Comparison of ENCODE assay signal across 12 mouse cellular contexts in genomic region chr6:117891369-117892160, GRCm38 (mm10). TPM values are rescaled to one million over a fixed set of nuclear protein-coding genes. Genes with fewer than 3 reads are reported as not detected.
A peak's percentile ranks its signal among the peaks of the same experiment; 100 is the strongest.
DNase-seq lines count a peak whose midpoint lies in the region; ATAC-seq and TF ChIP-seq lines count a peak whose summit lies in the region.
"Had no signal": no experiment of that assay in that cellular context is flagged by ENCODE, and none has a peak within 500 bp of the region (broad histone marks: within the 10 kb centered on the region; RNA-seq: fewer than 3 reads in every experiment).

No protein-coding gene starts in this region.

- no peaks in the 10 kb centered on the region for H3K9me3 ChIP-seq in liver, postnatal 0 days (ENCODE audit: low read length)
- no peaks in the 10 kb centered on the region for H3K9me3 ChIP-seq in stomach, postnatal 0 days (ENCODE audit: control insufficient read depth, low read length)
- H3K9me3 ChIP-seq in hindbrain, embryonic 14.5 days (ENCODE audit: control insufficient read depth, low read length), result no peaks in the 10 kb centered on the region
- H3K9me3 ChIP-seq in kidney, embryonic 14.5 days (ENCODE audit: control insufficient read depth, low read length), result no peaks in the 10 kb centered on the region

- TF ChIP-seq EP300 in liver, postnatal 0 days (IDR thresholded peaks at IDR 0.05; ENCODE audit: low read depth), result no peak
- TF ChIP-seq EP300 in stomach, postnatal 0 days (optimal IDR thresholded peaks at IDR 0.05), result no peak

- peak in 1 of 2 experiments; percentile 34 for DNase-seq in spleen, adult 2 months (ENCODE audit: low read depth in 1 of 2, low spot score in 2 of 2)
- no peak for DNase-seq in spleen, adult 12 weeks (ENCODE audit: low spot score)
- DNase-seq in ZHBTc4 (ENCODE audit: low read depth, low spot score), result peak; percentile 79
- DNase-seq in liver, postnatal 0 days, result peak; percentile 26
- peak; percentile 62 for DNase-seq in stomach, postnatal 0 days (ENCODE audit: low spot score)
- no peak for DNase-seq in hindbrain, embryonic 14.5 days (ENCODE audit: low spot score)
- DNase-seq in gastrocnemius, postnatal 36 days, result no peak
- DNase-seq: cerebellum, adult 2 months; kidney, adult 9 months; midbrain, embryonic 14.5 days had no signal

- peak overlapping the region; percentile 91 for H3K27ac ChIP-seq in spleen, adult 2 months (ENCODE audit: insufficient read depth, low read length)
- peak overlapping the region; percentile 39 for H3K27ac ChIP-seq in liver, postnatal 0 days (ENCODE audit: low read depth)
- H3K27ac ChIP-seq in stomach, postnatal 0 days (replicated peaks), result peak overlapping the region; percentile 45; the same call in 1 of the 2 replicates
- no peak overlapping the region for H3K27ac ChIP-seq in hindbrain, embryonic 14.5 days
- no peak overlapping the region for H3K27ac ChIP-seq in kidney, embryonic 14.5 days (ENCODE audit: low read depth, low read length)

- no peak for TF ChIP-seq CTCF in spleen, adult 2 months (IDR thresholded peaks at IDR 0.05; ENCODE audit: extremely low read depth, insufficient read depth, insufficient read length, insufficient replicate concordance)
- TF ChIP-seq CTCF in liver, postnatal 0 days (IDR thresholded peaks at IDR 0.05; ENCODE audit: low read depth), result no peak
- TF ChIP-seq CTCF in stomach, postnatal 0 days (IDR thresholded peaks at IDR 0.05; ENCODE audit: low read depth), result peak; percentile 8; the same call in 1 of the 2 replicates

- peaks cover 25% of the 10 kb centered on the region; the same call in 1 of the 2 replicates for H3K4me1 ChIP-seq in spleen, adult 2 months (ENCODE audit: control insufficient read depth, insufficient read depth, insufficient read length)
- H3K4me1 ChIP-seq in liver, postnatal 0 days (ENCODE audit: insufficient read depth), result peaks cover 26% of the 10 kb centered on the region
- no peaks in the 10 kb centered on the region for H3K4me1 ChIP-seq in stomach, postnatal 0 days (replicated peaks; ENCODE audit: control insufficient read depth, insufficient read depth)
- no peaks in the 10 kb centered on the region for H3K4me1 ChIP-seq in hindbrain, embryonic 14.5 days (replicated peaks; ENCODE audit: control insufficient read depth, insufficient read depth, low read length)
- no peaks in the 10 kb centered on the region for H3K4me1 ChIP-seq in kidney, embryonic 14.5 days (ENCODE audit: control insufficient read depth, insufficient read depth, low read length)

- H3K27me3 ChIP-seq in spleen, adult 2 months (ENCODE audit: control insufficient read depth, insufficient read depth, low read length), result no peaks in the 10 kb centered on the region
- H3K27me3 ChIP-seq in liver, postnatal 0 days (ENCODE audit: insufficient read depth, low read length), result no peaks in the 10 kb centered on the region
- no peaks in the 10 kb centered on the region for H3K27me3 ChIP-seq in stomach, postnatal 0 days (ENCODE audit: control insufficient read depth, insufficient read depth, low read length)
- no peaks in the 10 kb centered on the region for H3K27me3 ChIP-seq in hindbrain, embryonic 14.5 days (ENCODE audit: control insufficient read depth, insufficient read depth, low read length)
- no peaks in the 10 kb centered on the region for H3K27me3 ChIP-seq in kidney, embryonic 14.5 days (ENCODE audit: control insufficient read depth, insufficient read depth, low read length)

- no peak; the same call in 1 of the 2 replicates for TF ChIP-seq POLR2A in spleen, adult 2 months (IDR thresholded peaks at IDR 0.05; ENCODE audit: low read depth, low read length)

- WGBS in spleen, adult 2 months, result 23% methylated on average over 14 of the region's 14 CpGs
- 39% methylated on average over 14 of the region's 14 CpGs for WGBS in liver, postnatal 0 days (ENCODE audit: insufficient replicate concordance)
- WGBS in stomach, postnatal 0 days, result 37% methylated on average over 14 of the region's 14 CpGs
- WGBS in hindbrain, embryonic 14.5 days, result 63% methylated on average over 14 of the region's 14 CpGs
- WGBS in kidney, embryonic 14.5 days, result 62% methylated on average over 14 of the region's 14 CpGs

- H3K9ac ChIP-seq in liver, postnatal 0 days (replicated peaks), result peak overlapping the region; percentile 35; the same call in 1 of the 2 replicates
- no peak overlapping the region for H3K9ac ChIP-seq in stomach, postnatal 0 days (ENCODE audit: low read length)
- H3K9ac ChIP-seq in hindbrain, embryonic 14.5 days, result no peak overlapping the region
- H3K9ac ChIP-seq in kidney, embryonic 14.5 days (ENCODE audit: low read depth, low read length), result no peak overlapping the region

- H3K4me2 ChIP-seq in liver, postnatal 0 days (ENCODE audit: low read depth, low read length), result peak overlapping the region; percentile 32
- 0 out of 2 replicates have a peak overlapping the region, but pooled peaks have one; percentile 5 for H3K4me2 ChIP-seq in stomach, postnatal 0 days (replicated peaks; ENCODE audit: low read depth)
- no peak overlapping the region for H3K4me2 ChIP-seq in hindbrain, embryonic 14.5 days (replicated peaks)
- no peak overlapping the region for H3K4me2 ChIP-seq in kidney, embryonic 14.5 days (replicated peaks; ENCODE audit: low read depth, low read length)

- no peaks in the 10 kb centered on the region for H3K36me3 ChIP-seq in spleen, adult 2 months (ENCODE audit: control insufficient read depth, insufficient read depth, low read length)
- no peaks in the 10 kb centered on the region for H3K36me3 ChIP-seq in liver, postnatal 0 days (replicated peaks; ENCODE audit: insufficient read depth, low read length)
- no peaks in the 10 kb centered on the region for H3K36me3 ChIP-seq in stomach, postnatal 0 days (ENCODE audit: control insufficient read depth, insufficient read depth, low read length)
- H3K36me3 ChIP-seq in hindbrain, embryonic 14.5 days (replicated peaks; ENCODE audit: control insufficient read depth, insufficient read depth), result no peaks in the 10 kb centered on the region
- no peaks in the 10 kb centered on the region for H3K36me3 ChIP-seq in kidney, embryonic 14.5 days (ENCODE audit: control insufficient read depth, insufficient read depth, low read length)

- peak; percentile 30; the same call in 1 of the 2 replicates for ATAC-seq in liver, postnatal 0 days
- ATAC-seq in stomach, postnatal 0 days (ENCODE audit: low FRiP score, low TSS enrichment), result peak; percentile 91
- ATAC-seq in hindbrain, embryonic 14.5 days (ENCODE audit: low FRiP score), result no peak
- ATAC-seq in kidney, embryonic 14.5 days (ENCODE audit: low FRiP score, low TSS enrichment), result no peak

- intact Hi-C loops in gastrocnemius, postnatal 36 days (cut with DNase I), result no loop called here

- H3K4me3 ChIP-seq in spleen, adult 2 months (ENCODE audit: extremely low read depth, insufficient read depth, insufficient read length), result peak overlapping the region; percentile 58
- no peak overlapping the region for H3K4me3 ChIP-seq in liver, postnatal 0 days (ENCODE audit: low read depth, low read length)
- no peak overlapping the region for H3K4me3 ChIP-seq in stomach, postnatal 0 days (ENCODE audit: low read depth, low read length)
- H3K4me3 ChIP-seq in hindbrain, embryonic 14.5 days (replicated peaks; ENCODE audit: low read length), result no peak overlapping the region
- H3K4me3 ChIP-seq in kidney, embryonic 14.5 days (ENCODE audit: low read length), result no peak overlapping the region

RNA-seq across cellular contexts. Expression of gene Hnrnpf, which starts 8.6 kb away (rescaled TPM):
- polyA plus RNA-seq in spleen, adult 2 months (2012; rRNA removed), result 141 and 143 TPM in 2 replicates
- 264 and 270 TPM in 2 replicates for polyA plus RNA-seq in liver, postnatal 0 days (2015; fragmentation: Nextera tagmentation; extraction: Ambion mirVana)
- 388 and 401 TPM in 2 replicates for polyA plus RNA-seq in stomach, postnatal 0 days (2015; fragmentation: Nextera tagmentation; extraction: Ambion mirVana)
- 254 and 284 TPM in 2 replicates for polyA plus RNA-seq in hindbrain, embryonic 14.5 days (2014; fragmentation: Nextera tagmentation; extraction: Ambion mirVana)
- polyA plus RNA-seq in kidney, embryonic 14.5 days (2014; fragmentation: Nextera tagmentation; extraction: Ambion mirVana), result 606 and 823 TPM in 2 replicates
- 10 to 100 TPM; 83.2 to 98.9 TPM for total RNA-seq in gastrocnemius, postnatal 36 days (2021)

RNA-seq across cellular contexts. Expression of gene Zfp239, which starts 29.7 kb away (rescaled TPM):
- 1.4 and 1.9 TPM in 2 replicates for polyA plus RNA-seq in spleen, adult 2 months (2012; rRNA removed)
- polyA plus RNA-seq in liver, postnatal 0 days (2015; fragmentation: Nextera tagmentation; extraction: Ambion mirVana), result 0.86 and 1.1 TPM in 2 replicates
- polyA plus RNA-seq in stomach, postnatal 0 days (2015; fragmentation: Nextera tagmentation; extraction: Ambion mirVana), result 1.7 and 2.0 TPM in 2 replicates
- polyA plus RNA-seq in hindbrain, embryonic 14.5 days (2014; fragmentation: Nextera tagmentation; extraction: Ambion mirVana), result 12.8 and 14.8 TPM in 2 replicates
- 6.6 and 10.0 TPM in 2 replicates for polyA plus RNA-seq in kidney, embryonic 14.5 days (2014; fragmentation: Nextera tagmentation; extraction: Ambion mirVana)
- under 1 TPM; 0.23 to 0.37 TPM for total RNA-seq in gastrocnemius, postnatal 36 days (2021)

RNA-seq across cellular contexts. Expression of gene Fxyd4, which starts 45.9 kb away (rescaled TPM):
- polyA plus RNA-seq in spleen, adult 2 months (2012; rRNA removed), result not detected in 2 replicates
- 0.20 TPM in 1 of 2 replicates, not detected in the other for polyA plus RNA-seq in liver, postnatal 0 days (2015; fragmentation: Nextera tagmentation; extraction: Ambion mirVana)
- polyA plus RNA-seq in stomach, postnatal 0 days (2015; fragmentation: Nextera tagmentation; extraction: Ambion mirVana), result 4.2 and 5.8 TPM in 2 replicates
- polyA plus RNA-seq in hindbrain, embryonic 14.5 days (2014; fragmentation: Nextera tagmentation; extraction: Ambion mirVana), result 1.3 and 2.6 TPM in 2 replicates
- polyA plus RNA-seq in kidney, embryonic 14.5 days (2014; fragmentation: Nextera tagmentation; extraction: Ambion mirVana), result 77.7 and 94.8 TPM in 2 replicates
- total RNA-seq in gastrocnemius, postnatal 36 days (2021), result not detected
- total RNA-seq: left cerebral cortex, postnatal 10 days had no signal
- polyA plus RNA-seq: cerebellum, adult 2 months had no signal

RNA-seq across cellular contexts. Expression of gene Zfp637, which starts 50.6 kb away (rescaled TPM):
- 13.7 and 14.9 TPM in 2 replicates for polyA plus RNA-seq in spleen, adult 2 months (2012; rRNA removed)
- polyA plus RNA-seq in liver, postnatal 0 days (2015; fragmentation: Nextera tagmentation; extraction: Ambion mirVana), result 25.4 and 25.7 TPM in 2 replicates
- polyA plus RNA-seq in stomach, postnatal 0 days (2015; fragmentation: Nextera tagmentation; extraction: Ambion mirVana), result 59.2 and 60.3 TPM in 2 replicates
- polyA plus RNA-seq in hindbrain, embryonic 14.5 days (2014; fragmentation: Nextera tagmentation; extraction: Ambion mirVana), result 136 and 145 TPM in 2 replicates
- 110 and 111 TPM in 2 replicates for polyA plus RNA-seq in kidney, embryonic 14.5 days (2014; fragmentation: Nextera tagmentation; extraction: Ambion mirVana)
- 10 to 100 TPM; 35.0 to 35.2 TPM for total RNA-seq in gastrocnemius, postnatal 36 days (2021)

Comparison
In these comparisons a context has a peak if more than half of its experiments do, and no peak if none do; other contexts are left out.
1. DNase-seq: peak in ZHBTc4 (single experiment), liver, postnatal 0 days (single experiment) and stomach, postnatal 0 days (single experiment); none in spleen, adult 12 weeks (single experiment), hindbrain, embryonic 14.5 days (single experiment) and gastrocnemius, postnatal 36 days (0 of 2).
2. H3K27ac ChIP-seq: peak in spleen, adult 2 months (single experiment), liver, postnatal 0 days (single experiment) and stomach, postnatal 0 days (single experiment); none in hindbrain, embryonic 14.5 days (single experiment) and kidney, embryonic 14.5 days (single experiment).
3. ATAC-seq: peak in liver, postnatal 0 days (single experiment) and stomach, postnatal 0 days (single experiment); none in hindbrain, embryonic 14.5 days (single experiment) and kidney, embryonic 14.5 days (single experiment).
4. H3K4me2 ChIP-seq: peak in liver, postnatal 0 days (single experiment) and stomach, postnatal 0 days (single experiment); none in hindbrain, embryonic 14.5 days (single experiment) and kidney, embryonic 14.5 days (single experiment).
5. RNA of gene Fxyd4, which starts 45.9 kb away (polyA plus RNA-seq): 77.7 to 94.8 TPM in kidney, embryonic 14.5 days; 4.2 to 5.8 TPM in stomach, postnatal 0 days, 1.3 to 2.6 TPM in hindbrain, embryonic 14.5 days, 0.20 TPM in liver, postnatal 0 days and not detected in spleen, adult 2 months; every median in the first group is over 10 times any median in the second.